Mouse (Mus musculus) cortical plate, adult 2 months (tissue): Measurements from ENCODE around the gene Zfp536. TPM values are rescaled to one million over a fixed set of nuclear protein-coding genes. Genes with fewer than 3 reads are reported as not detected.
"Not testable (repeated sequence)": the region's sequence is repeated elsewhere in the genome, so short reads cannot be mapped to it uniquely, and the experiment has no call there.

Experiments used
- H3K27ac ChIP-seq: fragments of 200-500 bp; 2 replicates; pipeline ENCODE4 v1.5.1; 2012; ENCODE audit warnings: low read length, control low read depth, inconsistent platforms; ENCODE audit not compliant: insufficient read depth
- H3K4me1 ChIP-seq: fragments of 200-500 bp; 2 replicates; pipeline ENCODE4 v1.6.1; 2011; ENCODE audit warnings: low read length; ENCODE audit not compliant: control insufficient read depth, insufficient read depth
- H3K4me3 ChIP-seq: fragments of 200-500 bp; 2 replicates; pipeline ENCODE4 v1.5.1; 2011; ENCODE audit warnings: mild to moderate bottlenecking, low read length, control low read depth; ENCODE audit not compliant: insufficient read depth
- CTCF ChIP-seq: fragments of 200-500 bp; IDR thresholded peaks from 2 replicates; pipeline ENCODE4 v1.5.1; 2011; ENCODE audit warnings: mild to moderate bottlenecking, control low read depth, low read length; ENCODE audit not compliant: insufficient read depth; ENCODE audit errors: extremely low read depth
- POLR2A ChIP-seq: fragments of 200-500 bp; IDR thresholded peaks from 2 replicates; pipeline ENCODE4 v1.6.1; 2011; ENCODE audit warnings: mild to moderate bottlenecking, low read length, control low read depth; ENCODE audit not compliant: insufficient read depth; ENCODE audit errors: extremely low read depth
- polyA plus RNA-seq: library from polyadenylated mRNA; depleted of rRNA; stranded (reverse); fragments of >200 nt; gene quantifications from 2 replicates; pipeline ENCODE4 v1.2.3, GENCODE M21; 2012

The Zfp536 gene
- polyA plus RNA-seq, 1 experiment: 16.5 TPM

DNA sequence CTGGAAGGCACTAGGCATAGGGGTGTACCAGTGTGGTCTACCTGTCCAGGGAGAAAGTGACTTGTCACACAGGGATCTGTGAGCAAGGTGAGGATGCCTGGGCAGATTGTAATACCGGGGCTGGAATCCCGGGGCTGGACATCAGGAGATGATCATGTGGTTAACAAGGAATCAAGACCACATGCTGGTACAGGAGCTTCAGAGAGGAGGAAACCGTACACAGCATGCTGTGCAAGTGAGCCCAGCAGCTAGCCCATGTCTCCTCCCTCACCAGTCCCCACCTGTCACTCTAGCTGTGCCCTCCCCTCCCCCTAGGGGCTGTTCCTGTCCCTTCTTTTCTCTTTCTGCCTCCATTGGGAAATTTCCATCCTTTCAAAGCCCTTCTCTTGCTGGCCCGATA, 157.5 kb downstream of the Zfp536 start:
- no peak overlapping the region for H3K4me3 ChIP-seq
- H3K4me1 ChIP-seq: no peaks in the 10 kb centered on the region
- H3K27ac ChIP-seq: no peak overlapping the region
- TF ChIP-seq CTCF (no peak), POLR2A (no peak)

GRCm38 (mm10) chr7:37614381-37614780, 159.1 kb downstream of the Zfp536 start:
- Histone ChIP-seq H3K27ac (no peak overlapping the region), H3K4me1 (no peaks in the 10 kb centered on the region), H3K4me3 (no peak overlapping the region)
- no peak for TF ChIP-seq POLR2A
- no peak for TF ChIP-seq CTCF

DNA sequence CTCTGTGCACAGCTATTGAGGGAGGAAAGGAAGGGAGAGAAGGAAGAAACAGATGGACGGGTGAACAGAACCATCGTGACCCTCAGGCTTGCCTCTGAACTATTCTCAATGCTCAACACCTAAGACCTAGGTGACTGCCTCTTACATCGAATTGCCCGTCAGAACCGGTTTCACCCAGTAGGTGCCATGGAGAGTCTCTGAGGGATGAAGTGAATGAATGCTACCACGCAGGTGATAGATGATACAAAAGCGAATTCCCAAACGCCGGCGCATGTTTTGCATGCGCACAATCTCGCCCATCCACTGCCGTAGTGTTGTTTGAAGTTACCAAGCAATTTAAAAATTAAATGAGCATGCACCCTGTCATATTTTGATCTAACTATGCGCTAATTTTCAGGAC, 164.9 kb downstream of the Zfp536 start:
- TF ChIP-seq POLR2A: no peak
- TF ChIP-seq CTCF: no peak
- Histone ChIP-seq H3K4me3 (no peak overlapping the region), H3K27ac (no peak overlapping the region), H3K4me1 (no peaks in the 10 kb centered on the region)

GRCm38 (mm10) chr7:37607906-37608305, 165.5 kb downstream of the Zfp536 start:
- TF ChIP-seq POLR2A: no peak
- no peak for TF ChIP-seq CTCF
- H3K4me1 ChIP-seq: no peaks in the 10 kb centered on the region
- no peak overlapping the region for H3K27ac ChIP-seq
- H3K4me3 ChIP-seq: no peak overlapping the region

DNA sequence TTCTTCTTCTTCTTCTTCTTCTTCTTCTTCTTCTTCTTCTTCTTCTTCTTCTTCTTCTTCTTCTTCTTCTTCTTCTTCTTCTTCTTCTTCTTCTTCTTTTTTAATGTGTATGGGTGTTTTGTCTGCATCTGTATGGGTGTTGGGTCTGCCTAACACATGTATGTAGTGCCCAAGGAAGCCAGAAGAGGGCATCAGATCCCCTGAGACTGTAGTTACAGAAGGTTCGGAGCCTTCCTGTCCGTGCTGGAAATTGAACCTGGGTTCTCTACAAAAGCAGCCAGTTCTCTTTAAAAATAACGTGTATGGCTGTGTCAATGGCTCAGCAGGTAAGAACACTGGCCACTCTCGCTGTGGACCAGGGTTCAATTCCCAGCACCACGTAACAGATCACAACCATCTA, 167.0 kb downstream of the Zfp536 start:
- no peak for TF ChIP-seq CTCF
- TF ChIP-seq POLR2A: no peak
- H3K4me1 ChIP-seq: no peaks in the 10 kb centered on the region
- H3K27ac ChIP-seq: no peak overlapping the region
- H3K4me3 ChIP-seq: no peak overlapping the region

- not testable (repeated sequence) for H3K4me1 ChIP-seq, H3K27ac ChIP-seq, H3K4me3 ChIP-seq
Observed at GRCm38 (mm10) chr7:37603525-37603909, 169.9 kb downstream of the Zfp536 start.

GRCm38 (mm10) chr7:37602871-37603524, 170.4 kb downstream of the Zfp536 start:
- TF ChIP-seq CTCF (no peak), POLR2A (no peak)
- Histone ChIP-seq H3K4me3 (no peak overlapping the region), H3K4me1 (no peaks in the 10 kb centered on the region), H3K27ac (no peak overlapping the region)

GRCm38 (mm10) chr7:37600318-37600717, 173.1 kb downstream of the Zfp536 start:
- no peak overlapping the region for H3K27ac ChIP-seq
- TF ChIP-seq POLR2A (no peak), CTCF (no peak)
- no peaks in the 10 kb centered on the region for H3K4me1 ChIP-seq
- H3K4me3 ChIP-seq: no peak overlapping the region

- H3K4me3 ChIP-seq: no peak overlapping the region
- H3K27ac ChIP-seq: no peak overlapping the region
- TF ChIP-seq POLR2A (no peak), CTCF (no peak)
- H3K4me1 ChIP-seq: no peaks in the 10 kb centered on the region; the same call in 1 of the 2 replicates
Observed at GRCm38 (mm10) chr7:37594211-37595030, 179.0 kb downstream of the Zfp536 start.

DNA sequence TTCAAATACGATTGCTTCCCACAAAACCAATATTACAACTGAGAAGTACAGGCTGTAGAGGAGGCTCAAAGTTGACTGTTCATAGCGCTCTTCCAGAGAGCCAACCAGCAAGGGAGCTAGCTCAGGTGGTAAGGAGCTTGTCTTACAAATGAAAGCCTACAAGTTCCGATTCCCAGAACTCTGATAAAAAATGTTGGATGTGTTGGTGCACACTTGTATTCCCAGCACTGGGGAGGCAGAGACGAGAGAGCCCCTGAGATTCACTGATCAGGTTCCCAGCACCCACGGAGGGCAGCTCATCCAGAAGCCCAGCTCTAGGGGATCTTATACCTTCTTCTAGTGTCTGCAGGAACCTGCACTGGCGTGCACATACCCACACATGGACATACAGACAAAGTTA, 179.9 kb downstream of the Zfp536 start:
- H3K4me3 ChIP-seq: no peak overlapping the region
- TF ChIP-seq POLR2A: no peak
- no peak for TF ChIP-seq CTCF
- H3K27ac ChIP-seq: no peak overlapping the region
- H3K4me1 ChIP-seq: no peaks in the 10 kb centered on the region; the same call in 1 of the 2 replicates

GRCm38 (mm10) chr7:37586694-37587093, 186.7 kb downstream of the Zfp536 start:
- no peak overlapping the region for H3K27ac ChIP-seq
- TF ChIP-seq CTCF (no peak), POLR2A (no peak)
- H3K4me3 ChIP-seq: no peak overlapping the region
- H3K4me1 ChIP-seq: no peaks in the 10 kb centered on the region
